Mouse (Mus musculus): ENCODE results near the gene Dnajc13.
A peak's percentile ranks its signal among the peaks of the same experiment; 100 is the strongest.

Gene Dnajc13

GRCm38 (mm10) chr9:104182328-104182727, 80.4 kb downstream of the Dnajc13 start:
- peak; percentile 57 for DNase-seq

- DNase-seq: peak; percentile 57
These were observed 81.1 kb downstream of the Dnajc13 start for GRCm38 (mm10) chr9:104181626-104182025.

- DNase-seq: peak; percentile 53
These were observed 82.7 kb downstream of the Dnajc13 start for GRCm38 (mm10) chr9:104180046-104180445.

GRCm38 (mm10) chr9:104172342-104172741, 90.4 kb downstream of the Dnajc13 start:
- DNase-seq: peak; percentile 16

GRCm38 (mm10) chr9:104171651-104172050, 91.1 kb downstream of the Dnajc13 start:
- no peak for DNase-seq

- DNase-seq: peak; percentile 51
These were observed 92.7 kb downstream of the Dnajc13 start for GRCm38 (mm10) chr9:104169986-104170385.

- DNase-seq: no peak
These were observed 96.8 kb downstream of the Dnajc13 start for GRCm38 (mm10) chr9:104165926-104166325.

GRCm38 (mm10) chr9:104164194-104164593, 98.5 kb downstream of the Dnajc13 start:
- peak; percentile 42 for DNase-seq

- DNase-seq: peak; percentile 80
These were observed 101.6 kb downstream of the Dnajc13 start for GRCm38 (mm10) chr9:104161117-104161516.

- peak; percentile 77 for DNase-seq
These were observed 105.4 kb downstream of the Dnajc13 start for GRCm38 (mm10) chr9:104157291-104157690.

- peak; percentile 85 for DNase-seq
These were observed 106.2 kb downstream of the Dnajc13 start for GRCm38 (mm10) chr9:104156506-104156905.

- DNase-seq: peak; percentile 87
These were observed 107.5 kb downstream of the Dnajc13 start for GRCm38 (mm10) chr9:104155100-104155715.

- peak; percentile 59 for DNase-seq
These were observed 110.6 kb downstream of the Dnajc13 start for GRCm38 (mm10) chr9:104152121-104152520.

- DNase-seq: peak; percentile 87
These were observed 113.8 kb downstream of the Dnajc13 start for GRCm38 (mm10) chr9:104148969-104149368.

- DNase-seq: peak; percentile 65
These were observed 116.0 kb downstream of the Dnajc13 start for GRCm38 (mm10) chr9:104146683-104147082.

GRCm38 (mm10) chr9:104144314-104144996, 118.3 kb downstream of the Dnajc13 start:
- DNase-seq: peak; percentile 82

- DNase-seq: no peak
These were observed 119.9 kb downstream of the Dnajc13 start for GRCm38 (mm10) chr9:104142805-104143204.

- DNase-seq: peak; percentile 93
These were observed 122.4 kb downstream of the Dnajc13 start for GRCm38 (mm10) chr9:104140351-104140750.

- peak; percentile 97 for DNase-seq
These were observed 132.5 kb downstream of the Dnajc13 start for GRCm38 (mm10) chr9:104130141-104130755.

GRCm38 (mm10) chr9:104128110-104128509, 134.6 kb downstream of the Dnajc13 start:
- peak; percentile 58 for DNase-seq

- peak; percentile 9 for DNase-seq
These were observed 135.9 kb downstream of the Dnajc13 start, which contains the start of gene Ackr4 for GRCm38 (mm10) chr9:104126833-104127232. TSS of gene Ackr4 (minus strand) at chr9:104126933.

- no peak for DNase-seq
These were observed 139.1 kb downstream of the Dnajc13 start for GRCm38 (mm10) chr9:104123622-104124021.

GRCm38 (mm10) chr9:104123101-104123500, 139.6 kb downstream of the Dnajc13 start:
- DNase-seq: peak; percentile 83

GRCm38 (mm10) chr9:104109151-104109550, 153.6 kb downstream of the Dnajc13 start:
- DNase-seq: no peak

Measured in heart, adult 11 months (tissue).